Mouse (Mus musculus) limb, embryonic 14.5 days (tissue): ENCODE measurements around the gene Zmynd11. TPM values are rescaled to one million over a fixed set of nuclear protein-coding genes. Genes with fewer than 3 reads are reported as not detected.

Experiments used
- ATAC-seq: fragments of 200-750 bp; cut with Nextera tagmentation; 2 replicates; pipeline ENCODE4 v1.8.0; 2017; ENCODE audit warnings: low read depth, moderate number of reproducible peaks, moderate TSS enrichment; ENCODE audit not compliant: low FRiP score
- DNase-seq: peaks from one replicate; pipeline ENCODE4 v3.0.0-alpha.2; 2015; ENCODE audit warnings: low spot score
- H3K27ac ChIP-seq: fragments of 300-500 bp; sonication (generic); replicated peaks from 2 replicates; pipeline ENCODE4 v1.5.1; 2014; ENCODE audit warnings: low read depth, mild to moderate bottlenecking, low read length, moderate library complexity, mixed read lengths
- H3K27me3 ChIP-seq: fragments of 300-500 bp; sonication (generic); 2 replicates; pipeline ENCODE4 v1.6.1; 2014; ENCODE audit warnings: low read length, mixed read lengths; ENCODE audit not compliant: control insufficient read depth, insufficient read depth
- H3K36me3 ChIP-seq: fragments of 300-500 bp; sonication (generic); 2 replicates; pipeline ENCODE4 v1.6.1; 2014; ENCODE audit warnings: mild to moderate bottlenecking, low read length, moderate library complexity, mixed read lengths; ENCODE audit not compliant: control insufficient read depth, insufficient read depth
- H3K4me1 ChIP-seq: fragments of 300-500 bp; sonication (generic); 2 replicates; pipeline ENCODE4 v1.6.1; 2014; ENCODE audit warnings: antibody characterized with exemption, low read length, mixed read lengths; ENCODE audit not compliant: control insufficient read depth, insufficient read depth
- H3K4me2 ChIP-seq: fragments of 300-500 bp; sonication (generic); replicated peaks from 2 replicates; pipeline ENCODE4 v1.6.1; 2014; ENCODE audit warnings: low read depth, mild to moderate bottlenecking, low read length, moderate library complexity; ENCODE audit not compliant: severe bottlenecking
- H3K4me3 ChIP-seq: fragments of 300-500 bp; sonication (generic); replicated peaks from 2 replicates; pipeline ENCODE4 v1.5.1; 2014; ENCODE audit warnings: low read length
- H3K9ac ChIP-seq: fragments of 300-500 bp; sonication (generic); 2 replicates; pipeline ENCODE4 v1.6.1; 2014; ENCODE audit warnings: mild to moderate bottlenecking, low read depth, low read length, moderate library complexity; ENCODE audit not compliant: severe bottlenecking
- H3K9me3 ChIP-seq: fragments of 300-500 bp; sonication (generic); 2 replicates; pipeline ENCODE4 v1.6.1; 2016; ENCODE audit warnings: low read length; ENCODE audit not compliant: control insufficient read depth
- POLR2A ChIP-seq: fragments of 200-500 bp; IDR thresholded peaks from 2 replicates; pipeline ENCODE4 v1.8.0; 2012; ENCODE audit warnings: inconsistent platforms, mild to moderate bottlenecking, moderate library complexity, borderline replicate concordance; ENCODE audit not compliant: insufficient read depth, insufficient read length; ENCODE audit errors: extremely low read depth
- WGBS: fragments of 180-500 bp; shearing (Covaris S2); extraction: QIAGEN DNeasy Blood & Tissue Kit; methylation state at CpG from one replicate; pipeline ENCODE4 v1.1.7; 2014; 5-methylcytosine and 5-hydroxymethylcytosine counted together
- polyA plus RNA-seq, 2 experiments: library from polyadenylated mRNA; depleted of rRNA in 1 of 2; stranded (reverse) in 1 of 2; unstranded in 1 of 2; fragments of >200 nt; fragmentation: Nextera tagmentation in 1 of 2; extraction: Ambion mirVana in 1 of 2; gene quantifications; 2 replicates each; pipeline versions ENCODE4 v1.2.1 to v1.2.3; 2012 to 2014

Gene Zmynd11
- polyA plus RNA-seq, 2 experiments = 138 to 178 TPM

DNA sequence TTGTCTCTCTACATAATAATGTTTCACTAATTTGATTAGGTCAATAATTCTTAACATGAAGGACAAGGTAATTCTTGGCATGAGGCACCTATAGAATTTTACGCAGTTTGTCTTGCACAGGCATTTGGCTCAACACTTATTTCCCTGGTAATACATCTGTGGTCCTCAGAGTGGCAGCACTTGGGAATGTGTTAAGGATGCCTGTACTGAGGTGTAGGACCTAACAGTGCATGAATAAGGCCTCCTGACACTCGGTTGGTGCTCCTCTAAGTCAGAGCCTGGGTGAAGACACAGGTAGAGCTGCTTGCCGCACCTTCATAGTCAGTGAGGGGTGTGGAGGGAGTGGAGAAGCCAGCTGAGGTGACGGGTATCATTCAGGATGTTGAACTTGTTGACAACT lies 81.8 kb downstream of the Zmynd11 start:
- no peak overlapping the region for H3K27ac ChIP-seq
- WGBS = 91% methylated on average over 4 of the region's 4 CpGs
- H3K27me3 ChIP-seq = no peaks in the 10 kb centered on the region
- H3K36me3 ChIP-seq = peaks cover 59% of the 10 kb centered on the region
- no peak for TF ChIP-seq POLR2A
- no peak for ATAC-seq
- no peak overlapping the region for H3K9ac ChIP-seq
- H3K4me1 ChIP-seq = no peaks in the 10 kb centered on the region
- no peak overlapping the region for H3K4me3 ChIP-seq
- DNase-seq = no peak
- no peaks in the 10 kb centered on the region for H3K9me3 ChIP-seq
- no peak overlapping the region for H3K4me2 ChIP-seq

GRCm38 (mm10) chr13:9681492-9681891 lies 83.6 kb downstream of the Zmynd11 start:
- no peak overlapping the region for H3K4me3 ChIP-seq
- DNase-seq (no peak), ATAC-seq (no peak)
- H3K27ac ChIP-seq = no peak overlapping the region
- H3K9ac ChIP-seq = no peak overlapping the region
- no peak for TF ChIP-seq POLR2A
- H3K36me3 ChIP-seq = peaks cover 41% of the 10 kb centered on the region
- no peaks in the 10 kb centered on the region for H3K4me1 ChIP-seq
- no peaks in the 10 kb centered on the region for H3K9me3 ChIP-seq
- 91% methylated on average over 3 of the region's 3 CpGs for WGBS
- H3K4me2 ChIP-seq = no peak overlapping the region
- H3K27me3 ChIP-seq = no peaks in the 10 kb centered on the region

GRCm38 (mm10) chr13:9674126-9674525 lies 91.0 kb downstream of the Zmynd11 start:
- Histone ChIP-seq H3K27ac (no peak overlapping the region), H3K4me3 (no peak overlapping the region), H3K9ac (no peak overlapping the region), H3K27me3 (no peaks in the 10 kb centered on the region), H3K4me1 (no peaks in the 10 kb centered on the region), H3K36me3 (peaks cover 6% of the 10 kb centered on the region; the same call in 1 of the 2 replicates), H3K4me2 (no peak overlapping the region), H3K9me3 (0 out of 2 replicates have a peak, but pooled peaks cover 4% of the 10 kb centered on the region)
- no peak for ATAC-seq
- WGBS = 93% methylated on average over 1 of the region's 1 CpGs
- no peak for DNase-seq
- no peak for TF ChIP-seq POLR2A

GRCm38 (mm10) chr13:9669246-9669645 lies 95.9 kb downstream of the Zmynd11 start:
- H3K27me3 ChIP-seq = no peaks in the 10 kb centered on the region

GRCm38 (mm10) chr13:9667954-9668496 lies 97.1 kb downstream of the Zmynd11 start:
- no peak for TF ChIP-seq POLR2A
- no peak overlapping the region for H3K4me2 ChIP-seq
- no peak overlapping the region for H3K27ac ChIP-seq
- no peaks in the 10 kb centered on the region for H3K27me3 ChIP-seq
- no peak for ATAC-seq
- no peak for DNase-seq
- H3K4me3 ChIP-seq = no peak overlapping the region
- H3K9me3 ChIP-seq = no peaks in the 10 kb centered on the region
- no peak overlapping the region for H3K9ac ChIP-seq
- H3K4me1 ChIP-seq = no peaks in the 10 kb centered on the region
- peaks cover 14% of the 10 kb centered on the region for H3K36me3 ChIP-seq
- 82% methylated on average over 7 of the region's 7 CpGs for WGBS

More at GRCm38 (mm10) chr13:9669246-9669645, 95.9 kb downstream of the Zmynd11 start:
- Histone ChIP-seq H3K36me3 (peaks cover 6% of the 10 kb centered on the region; the same call in 1 of the 2 replicates), H3K4me1 (no peaks in the 10 kb centered on the region), H3K9me3 (no peaks in the 10 kb centered on the region), H3K9ac (no peak overlapping the region), H3K4me3 (no peak overlapping the region), H3K27ac (no peak overlapping the region), H3K4me2 (no peak overlapping the region)
- no peak for TF ChIP-seq POLR2A
- WGBS = 94% methylated on average over 5 of the region's 5 CpGs
- ATAC-seq (no peak), DNase-seq (no peak)
